In the genomic region with DNA sequence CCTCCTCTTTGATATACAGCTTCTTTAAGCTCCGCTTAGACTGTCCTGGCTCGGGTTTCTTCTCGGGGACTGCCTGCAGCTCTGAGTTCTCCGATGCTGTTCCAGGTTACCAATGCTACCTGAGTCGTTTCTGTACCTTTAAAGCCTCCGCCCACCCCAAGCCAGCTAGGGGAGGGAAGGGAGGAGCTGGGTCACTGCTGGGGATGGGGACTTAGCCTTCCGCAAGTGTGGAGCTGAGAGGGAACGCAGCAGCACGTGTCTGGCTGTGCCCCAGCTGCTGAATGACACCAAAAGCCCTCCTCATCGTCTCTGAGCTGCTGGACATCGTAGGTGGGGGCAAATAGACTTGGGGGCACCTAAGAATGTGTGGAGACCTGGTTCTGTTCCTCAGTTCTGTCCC, we compare ENCODE assay signal across 11 mouse cellular contexts. TPM values are rescaled to one million over a fixed set of nuclear protein-coding genes. Genes with fewer than 3 reads are reported as not detected.
A peak's percentile ranks its signal among the peaks of the same experiment; 100 is the strongest.
DNase-seq lines count a peak whose midpoint lies in the region; ATAC-seq lines count a peak whose summit lies in the region.
"Had no signal": no experiment of that assay in that cellular context is flagged by ENCODE, and none has a peak within 500 bp of the region (broad histone marks: within the 10 kb centered on the region; RNA-seq: fewer than 3 reads in every experiment).

No protein-coding gene starts in this region.

- 6% methylated on average over 11 of the region's 11 CpGs for WGBS in limb, embryonic 12.5 days
- 1% methylated on average over 11 of the region's 11 CpGs for WGBS in limb, embryonic 10.5 days
- 9% methylated on average over 11 of the region's 11 CpGs for WGBS in intestine, embryonic 14.5 days
- 4% methylated on average over 11 of the region's 11 CpGs for WGBS in kidney, embryonic 16.5 days
- 7% methylated on average over 11 of the region's 11 CpGs for WGBS in stomach, embryonic 15.5 days

- DNase-seq in limb, embryonic 10.5 days (ENCODE audit: low spot score), result no peak
- no peak for DNase-seq in intestine, embryonic 14.5 days (ENCODE audit: low spot score)
- no peak for DNase-seq in layer of hippocampus, postnatal 14 days (ENCODE audit: low spot score in 2 of 2)
- no peak for DNase-seq in layer of hippocampus, adult 8-10 months (ENCODE audit: low spot score in 2 of 2)
- DNase-seq: gastrocnemius, postnatal 25 days; retina, postnatal 1 day had no signal

- ATAC-seq in limb, embryonic 12.5 days (ENCODE audit: insufficient number of reproducible peaks, insufficient read depth, low FRiP score, low TSS enrichment, low read depth), result no peak
- peak; percentile 37; the same call in 1 of the 2 replicates for ATAC-seq in intestine, embryonic 14.5 days (replicated peaks; ENCODE audit: low FRiP score, low TSS enrichment, low read depth)
- peak; percentile 43 for ATAC-seq in kidney, embryonic 16.5 days (ENCODE audit: low FRiP score, low TSS enrichment)
- 0 out of 2 replicates have a peak, but pooled peaks have one; percentile 32 for ATAC-seq in stomach, embryonic 15.5 days (ENCODE audit: insufficient read depth, low FRiP score, low read depth)
- ATAC-seq: hindbrain, postnatal 0 days had no signal

- peaks cover 9% of the 10 kb centered on the region for H3K27me3 ChIP-seq in limb, embryonic 12.5 days
- peaks cover 17% of the 10 kb centered on the region; the same call in 1 of the 2 replicates for H3K27me3 ChIP-seq in limb, embryonic 10.5 days (ENCODE audit: low read depth, poor library complexity, severe bottlenecking)
- no peaks in the 10 kb centered on the region for H3K27me3 ChIP-seq in intestine, embryonic 14.5 days (replicated peaks; ENCODE audit: control insufficient read depth, insufficient read depth, low read length)
- no peaks in the 10 kb centered on the region for H3K27me3 ChIP-seq in kidney, embryonic 16.5 days (ENCODE audit: insufficient read depth, low read length)
- no peaks in the 10 kb centered on the region for H3K27me3 ChIP-seq in stomach, embryonic 15.5 days (replicated peaks)
- H3K27me3 ChIP-seq: CH12.LX had no signal

- H3K4me1 ChIP-seq in limb, embryonic 12.5 days (replicated peaks), result peaks cover 18% of the 10 kb centered on the region
- peaks cover 46% of the 10 kb centered on the region for H3K4me1 ChIP-seq in limb, embryonic 10.5 days
- no peaks in the 10 kb centered on the region; the same call in 1 of the 2 replicates for H3K4me1 ChIP-seq in intestine, embryonic 14.5 days (replicated peaks; ENCODE audit: control insufficient read depth, insufficient read depth, low read length)
- H3K4me1 ChIP-seq in kidney, embryonic 16.5 days (ENCODE audit: insufficient read depth, low read length), result peaks cover 26% of the 10 kb centered on the region
- H3K4me1 ChIP-seq in stomach, embryonic 15.5 days, result no peaks in the 10 kb centered on the region

- no peak overlapping the region for H3K9ac ChIP-seq in limb, embryonic 12.5 days (replicated peaks)
- H3K9ac ChIP-seq in intestine, embryonic 14.5 days (ENCODE audit: low read length), result no peak overlapping the region
- H3K9ac ChIP-seq in kidney, embryonic 16.5 days (replicated peaks; ENCODE audit: low read length), result peak overlapping the region; percentile 58
- no peak overlapping the region for H3K9ac ChIP-seq in stomach, embryonic 15.5 days

- no peaks in the 10 kb centered on the region for H3K36me3 ChIP-seq in limb, embryonic 12.5 days
- no peaks in the 10 kb centered on the region for H3K36me3 ChIP-seq in limb, embryonic 10.5 days
- no peaks in the 10 kb centered on the region for H3K36me3 ChIP-seq in intestine, embryonic 14.5 days (ENCODE audit: control insufficient read depth, insufficient read depth, low read length)
- H3K36me3 ChIP-seq in kidney, embryonic 16.5 days (ENCODE audit: insufficient read depth, low read length), result no peaks in the 10 kb centered on the region
- H3K36me3 ChIP-seq in stomach, embryonic 15.5 days, result no peaks in the 10 kb centered on the region

- H3K4me3 ChIP-seq in limb, embryonic 12.5 days (replicated peaks), result no peak overlapping the region
- no peak overlapping the region; the same call in 1 of the 2 replicates for H3K4me3 ChIP-seq in limb, embryonic 10.5 days
- H3K4me3 ChIP-seq in intestine, embryonic 14.5 days (ENCODE audit: low read depth, low read length), result no peak overlapping the region
- peak overlapping the region; percentile 45 for H3K4me3 ChIP-seq in kidney, embryonic 16.5 days (ENCODE audit: low read length)
- H3K4me3 ChIP-seq in stomach, embryonic 15.5 days (replicated peaks), result peak overlapping the region; percentile 25

- no peak overlapping the region for H3K27ac ChIP-seq in limb, embryonic 12.5 days
- H3K27ac ChIP-seq in limb, embryonic 10.5 days, result no peak overlapping the region
- H3K27ac ChIP-seq in intestine, embryonic 14.5 days (ENCODE audit: low read depth), result no peak overlapping the region
- peak overlapping the region; percentile 67 for H3K27ac ChIP-seq in kidney, embryonic 16.5 days (ENCODE audit: low read length)
- H3K27ac ChIP-seq in stomach, embryonic 15.5 days, result no peak overlapping the region
- H3K27ac ChIP-seq: hindbrain, postnatal 0 days had no signal

- H3K4me2 ChIP-seq in limb, embryonic 12.5 days, result 0 out of 2 replicates have a peak overlapping the region, but pooled peaks have one; percentile 10
- H3K4me2 ChIP-seq in intestine, embryonic 14.5 days (ENCODE audit: low read length), result no peak overlapping the region; the same call in 1 of the 2 replicates
- peak overlapping the region; percentile 45 for H3K4me2 ChIP-seq in kidney, embryonic 16.5 days (replicated peaks; ENCODE audit: low read depth, low read length)
- H3K4me2 ChIP-seq in stomach, embryonic 15.5 days, result peak overlapping the region; percentile 34

- H3K9me3 ChIP-seq in limb, embryonic 12.5 days, result no peaks in the 10 kb centered on the region
- H3K9me3 ChIP-seq in limb, embryonic 10.5 days (replicated peaks), result no peaks in the 10 kb centered on the region
- no peaks in the 10 kb centered on the region for H3K9me3 ChIP-seq in intestine, embryonic 14.5 days (ENCODE audit: control insufficient read depth, low read length)
- no peaks in the 10 kb centered on the region for H3K9me3 ChIP-seq in kidney, embryonic 16.5 days (ENCODE audit: low read length)
- no peaks in the 10 kb centered on the region for H3K9me3 ChIP-seq in stomach, embryonic 15.5 days

RNA-seq across cellular contexts. Expression of gene Ggt1, which starts 7.0 kb away (rescaled TPM):
- 0.79 and 0.88 TPM in 2 replicates for polyA plus RNA-seq in limb, embryonic 12.5 days (2016; fragmentation: Nextera tagmentation; extraction: Ambion mirVana)
- polyA plus RNA-seq in limb, embryonic 10.5 days (2016; fragmentation: Nextera tagmentation; extraction: Ambion mirVana), result 1.3 and 2.3 TPM in 2 replicates
- 6.7 and 12.4 TPM in 2 replicates for polyA plus RNA-seq in intestine, embryonic 14.5 days (2014; fragmentation: Nextera tagmentation; extraction: Ambion mirVana)
- 244 and 292 TPM in 2 replicates for polyA plus RNA-seq in kidney, embryonic 16.5 days (2015; fragmentation: Nextera tagmentation; extraction: Ambion mirVana)
- polyA plus RNA-seq in stomach, embryonic 15.5 days (2015; fragmentation: Nextera tagmentation; extraction: Ambion mirVana), result 26.5 and 36.2 TPM in 2 replicates
- 1 to 10 TPM; 2.0 to 2.8 TPM for total RNA-seq in layer of hippocampus, postnatal 14 days (2021)
- total RNA-seq in layer of hippocampus, adult 8-10 months (2022), result 1 to 10 TPM; 4.0 to 5.6 (median 4.6) TPM

RNA-seq across cellular contexts. Expression of gene Lrrc75b, which starts 8.3 kb away (rescaled TPM):
- 0.93 and 1.3 TPM in 2 replicates for polyA plus RNA-seq in limb, embryonic 12.5 days (2016; fragmentation: Nextera tagmentation; extraction: Ambion mirVana)
- 0.74 and 0.93 TPM in 2 replicates for polyA plus RNA-seq in limb, embryonic 10.5 days (2016; fragmentation: Nextera tagmentation; extraction: Ambion mirVana)
- polyA plus RNA-seq in intestine, embryonic 14.5 days (2014; fragmentation: Nextera tagmentation; extraction: Ambion mirVana), result 2.3 and 3.0 TPM in 2 replicates
- polyA plus RNA-seq in kidney, embryonic 16.5 days (2015; fragmentation: Nextera tagmentation; extraction: Ambion mirVana), result 3.3 and 3.8 TPM in 2 replicates
- 1.6 and 2.6 TPM in 2 replicates for polyA plus RNA-seq in stomach, embryonic 15.5 days (2015; fragmentation: Nextera tagmentation; extraction: Ambion mirVana)
- 10 to 100 TPM; 12.9 to 15.2 TPM for total RNA-seq in layer of hippocampus, postnatal 14 days (2021)
- 10 to 100 TPM in 3 of 4 experiments, 1 to 10 TPM in 1; 9.5 to 16.9 (median 12.0) TPM for total RNA-seq in layer of hippocampus, adult 8-10 months (2022)
- total RNA-seq: CH12.LX had no signal

RNA-seq across cellular contexts. Expression of gene Ggt5, which starts 20.7 kb away (rescaled TPM):
- polyA plus RNA-seq in limb, embryonic 12.5 days (2016; fragmentation: Nextera tagmentation; extraction: Ambion mirVana), result 0.70 and 1.1 TPM in 2 replicates
- polyA plus RNA-seq in limb, embryonic 10.5 days (2016; fragmentation: Nextera tagmentation; extraction: Ambion mirVana), result 0.33 and 0.69 TPM in 2 replicates
- 7.8 and 8.4 TPM in 2 replicates for polyA plus RNA-seq in intestine, embryonic 14.5 days (2014; fragmentation: Nextera tagmentation; extraction: Ambion mirVana)
- polyA plus RNA-seq in kidney, embryonic 16.5 days (2015; fragmentation: Nextera tagmentation; extraction: Ambion mirVana), result 6.4 and 9.5 TPM in 2 replicates
- polyA plus RNA-seq in stomach, embryonic 15.5 days (2015; fragmentation: Nextera tagmentation; extraction: Ambion mirVana), result 7.0 and 7.2 TPM in 2 replicates
- total RNA-seq in layer of hippocampus, postnatal 14 days (2021), result 1 to 10 TPM; 2.9 to 4.0 TPM
- total RNA-seq in layer of hippocampus, adult 8-10 months (2022), result 1 to 10 TPM; 2.6 to 5.0 (median 4.3) TPM
- total RNA-seq: CH12.LX had no signal

RNA-seq across cellular contexts. Expression of gene Gucd1, which starts 50.7 kb away (rescaled TPM):
- 24.0 and 30.0 TPM in 2 replicates for polyA plus RNA-seq in limb, embryonic 12.5 days (2016; fragmentation: Nextera tagmentation; extraction: Ambion mirVana)
- 26.1 and 32.3 TPM in 2 replicates for polyA plus RNA-seq in limb, embryonic 10.5 days (2016; fragmentation: Nextera tagmentation; extraction: Ambion mirVana)
- 39.9 and 40.4 TPM in 2 replicates for polyA plus RNA-seq in intestine, embryonic 14.5 days (2014; fragmentation: Nextera tagmentation; extraction: Ambion mirVana)
- polyA plus RNA-seq in kidney, embryonic 16.5 days (2015; fragmentation: Nextera tagmentation; extraction: Ambion mirVana), result 53.4 and 54.0 TPM in 2 replicates
- 26.7 and 27.5 TPM in 2 replicates for polyA plus RNA-seq in stomach, embryonic 15.5 days (2015; fragmentation: Nextera tagmentation; extraction: Ambion mirVana)
- 10 to 100 TPM; 21.3 to 22.4 TPM for total RNA-seq in layer of hippocampus, postnatal 14 days (2021)
- total RNA-seq in layer of hippocampus, adult 8-10 months (2022), result 10 to 100 TPM; 14.0 to 17.3 (median 14.4) TPM

RNA-seq across cellular contexts. Expression of gene Snrpd3, which starts 51.1 kb away (rescaled TPM):
- 179 and 203 TPM in 2 replicates for polyA plus RNA-seq in limb, embryonic 12.5 days (2016; fragmentation: Nextera tagmentation; extraction: Ambion mirVana)
- polyA plus RNA-seq in limb, embryonic 10.5 days (2016; fragmentation: Nextera tagmentation; extraction: Ambion mirVana), result 255 and 295 TPM in 2 replicates
- polyA plus RNA-seq in intestine, embryonic 14.5 days (2014; fragmentation: Nextera tagmentation; extraction: Ambion mirVana), result 167 and 168 TPM in 2 replicates
- 156 and 186 TPM in 2 replicates for polyA plus RNA-seq in kidney, embryonic 16.5 days (2015; fragmentation: Nextera tagmentation; extraction: Ambion mirVana)
- 137 and 147 TPM in 2 replicates for polyA plus RNA-seq in stomach, embryonic 15.5 days (2015; fragmentation: Nextera tagmentation; extraction: Ambion mirVana)
- 10 to 100 TPM; 71.1 to 77.5 TPM for total RNA-seq in layer of hippocampus, postnatal 14 days (2021)
- 10 to 100 TPM; 67.3 to 82.9 (median 72.6) TPM for total RNA-seq in layer of hippocampus, adult 8-10 months (2022)

Comparison
In these comparisons a context has a peak if more than half of its experiments do, and no peak if none do; other contexts are left out.
1. H3K4me3 ChIP-seq: peak in kidney, embryonic 16.5 days (single experiment) and stomach, embryonic 15.5 days (single experiment); none in limb, embryonic 12.5 days (single experiment), limb, embryonic 10.5 days (single experiment) and intestine, embryonic 14.5 days (single experiment).